ENCODE assay signal across 8 mouse cellular contexts in genomic region chr1:155527787-155528158, GRCm38 (mm10). TPM values are rescaled to one million over a fixed set of nuclear protein-coding genes. Genes with fewer than 3 reads are reported as not detected.
DNase-seq lines count a peak whose midpoint lies in the region; ATAC-seq lines count a peak whose summit lies in the region.

No protein-coding gene starts in this region.

- no peak overlapping the region for H3K9ac ChIP-seq in liver, embryonic 12.5 days
- H3K9ac ChIP-seq in heart, embryonic 15.5 days, result no peak overlapping the region

- ATAC-seq in liver, embryonic 12.5 days, result no peak
- ATAC-seq in heart, embryonic 15.5 days (replicated peaks; ENCODE audit: insufficient number of reproducible peaks, insufficient read depth, low FRiP score, low read depth), result no peak

- no peak overlapping the region for H3K27ac ChIP-seq in liver, embryonic 12.5 days
- H3K27ac ChIP-seq in heart, embryonic 15.5 days, result peak overlapping the region; percentile 81
- H3K27ac ChIP-seq in limb, embryonic 10.5 days, result no peak overlapping the region

- H3K9me3 ChIP-seq in liver, embryonic 12.5 days (replicated peaks), result no peaks in the 10 kb centered on the region
- no peaks in the 10 kb centered on the region for H3K9me3 ChIP-seq in heart, embryonic 15.5 days (replicated peaks)
- no peaks in the 10 kb centered on the region for H3K9me3 ChIP-seq in limb, embryonic 10.5 days (replicated peaks)

- peaks cover 12% of the 10 kb centered on the region for H3K4me1 ChIP-seq in liver, embryonic 12.5 days
- H3K4me1 ChIP-seq in heart, embryonic 15.5 days (replicated peaks), result peaks cover 40% of the 10 kb centered on the region
- H3K4me1 ChIP-seq in limb, embryonic 10.5 days, result peaks cover 56% of the 10 kb centered on the region

- no peaks in the 10 kb centered on the region for H3K36me3 ChIP-seq in liver, embryonic 12.5 days
- no peaks in the 10 kb centered on the region for H3K36me3 ChIP-seq in heart, embryonic 15.5 days
- H3K36me3 ChIP-seq in limb, embryonic 10.5 days, result no peaks in the 10 kb centered on the region

- H3K27me3 ChIP-seq in liver, embryonic 12.5 days (replicated peaks), result peaks cover 4% of the 10 kb centered on the region
- no peaks in the 10 kb centered on the region for H3K27me3 ChIP-seq in heart, embryonic 15.5 days
- 0 out of 2 replicates have a peak, but pooled peaks cover 4% of the 10 kb centered on the region for H3K27me3 ChIP-seq in limb, embryonic 10.5 days (ENCODE audit: low read depth, poor library complexity, severe bottlenecking)

- peak; percentile 86 to 92 for DNase-seq in adrenal gland, adult (ENCODE audit: inconsistent age in 2 of 2, low spot score in 1 of 2)
- no peak for DNase-seq in adrenal gland, postnatal 4 days (ENCODE audit: low spot score in 2 of 2)
- DNase-seq in liver, result no peak
- DNase-seq in adrenal gland, adult 8-10 months, result peak; percentile 78
- DNase-seq in limb, embryonic 10.5 days (ENCODE audit: low spot score), result no peak
- DNase-seq in kidney, adult 18-20 months, result no peak

- WGBS in liver, embryonic 12.5 days (ENCODE audit: insufficient replicate concordance), result 25% methylated on average over 8 of the region's 8 CpGs
- 13% methylated on average over 8 of the region's 8 CpGs for WGBS in heart, embryonic 15.5 days
- 14% methylated on average over 8 of the region's 8 CpGs for WGBS in limb, embryonic 10.5 days

- H3K4me3 ChIP-seq in liver, embryonic 12.5 days, result no peak overlapping the region
- no peak overlapping the region for H3K4me3 ChIP-seq in heart, embryonic 15.5 days
- H3K4me3 ChIP-seq in limb, embryonic 10.5 days, result no peak overlapping the region

- H3K4me2 ChIP-seq in liver, embryonic 12.5 days, result 0 out of 2 replicates have a peak overlapping the region, but pooled peaks have one; percentile 23
- peak overlapping the region; percentile 20; the same call in 1 of the 2 replicates for H3K4me2 ChIP-seq in heart, embryonic 15.5 days

RNA-seq across cellular contexts. Expression of gene Acbd6, which starts 30.1 kb away (rescaled TPM):
- 10 to 100 TPM; 90.1 to 95.7 TPM for total RNA-seq in adrenal gland, postnatal 4 days (2021)
- 87.7 and 88.9 TPM in 2 replicates for polyA plus RNA-seq in liver, embryonic 12.5 days (2016; fragmentation: Nextera tagmentation; extraction: Ambion mirVana)
- total RNA-seq in adrenal gland, adult 8-10 months (2022), result 10 to 100 TPM; 63.0 to 79.8 (median 64.5) TPM
- polyA plus RNA-seq in heart, embryonic 15.5 days (2015; fragmentation: Nextera tagmentation; extraction: Ambion mirVana), result 55.6 and 58.4 TPM in 2 replicates
- 88.9 and 89.4 TPM in 2 replicates for polyA plus RNA-seq in limb, embryonic 10.5 days (2016; fragmentation: Nextera tagmentation; extraction: Ambion mirVana)

Comparison
In these comparisons a context has a peak if more than half of its experiments do, and no peak if none do; other contexts are left out.
1. DNase-seq: peak in adrenal gland, adult (2 of 2) and adrenal gland, adult 8-10 months (single experiment); none in adrenal gland, postnatal 4 days (0 of 2), liver (single experiment), limb, embryonic 10.5 days (single experiment) and kidney, adult 18-20 months (single experiment).